Mouse (Mus musculus) stomach, embryonic 16.5 days (tissue): Measurements from ENCODE around the gene Tnni1. TPM values are rescaled to one million over a fixed set of nuclear protein-coding genes. Genes with fewer than 3 reads are reported as not detected.
A peak's percentile ranks its signal among the peaks of the same experiment; 100 is the strongest.

Experiments used
- ATAC-seq: fragments of 200-750 bp; cut with Nextera tagmentation; 2 replicates; pipeline ENCODE4 v1.8.0; 2017; ENCODE audit warnings: moderate number of reproducible peaks, moderate TSS enrichment; ENCODE audit not compliant: insufficient read depth, low FRiP score
- H3K27ac ChIP-seq: fragments of 300-500 bp; sonication (generic); 2 replicates; pipeline ENCODE4 v1.5.1; 2014; ENCODE audit warnings: low read length
- H3K27me3 ChIP-seq: fragments of 300-500 bp; sonication (generic); 2 replicates; pipeline ENCODE4 v1.6.1; 2014; ENCODE audit warnings: low read length, control low read depth, mixed read lengths; ENCODE audit not compliant: control insufficient read depth, insufficient read depth
- H3K36me3 ChIP-seq: fragments of 300-500 bp; sonication (generic); 2 replicates; pipeline ENCODE4 v1.6.1; 2014; ENCODE audit warnings: low read length; ENCODE audit not compliant: control insufficient read depth, insufficient read depth
- H3K4me1 ChIP-seq: fragments of 300-500 bp; sonication (generic); 2 replicates; pipeline ENCODE4 v1.6.1; 2014; ENCODE audit warnings: low read length, control low read depth, mixed read lengths; ENCODE audit not compliant: control insufficient read depth, insufficient read depth
- H3K4me2 ChIP-seq: fragments of 300-500 bp; sonication (generic); 2 replicates; pipeline ENCODE4 v1.6.1; 2014; ENCODE audit warnings: low read depth, low read length, mixed read lengths
- H3K4me3 ChIP-seq: fragments of 300-500 bp; sonication (generic); replicated peaks from 2 replicates; pipeline ENCODE4 v1.5.1; 2014; ENCODE audit warnings: mild to moderate bottlenecking, low read length
- H3K9ac ChIP-seq: fragments of 300-500 bp; sonication (generic); 2 replicates; pipeline ENCODE4 v1.6.1; 2014; ENCODE audit warnings: low read length
- H3K9me3 ChIP-seq: fragments of 300-500 bp; sonication (generic); replicated peaks from 2 replicates; pipeline ENCODE4 v1.6.1; 2016; ENCODE audit warnings: low read length, control low read depth; ENCODE audit not compliant: control insufficient read depth
- WGBS: fragments of 180-500 bp; shearing (Covaris S2); extraction: QIAGEN DNeasy Blood & Tissue Kit; methylation state at CpG from one replicate; pipeline ENCODE4 v1.1.7; 2014; 5-methylcytosine and 5-hydroxymethylcytosine counted together
- polyA plus RNA-seq: library from polyadenylated mRNA; unstranded; fragments of >200 nt; fragmentation: Nextera tagmentation; extraction: Ambion mirVana; gene quantifications from 2 replicates; pipeline ENCODE4 v1.2.1, GENCODE M21; 2015

Tnni1 gene
- polyA plus RNA-seq, 1 experiment from 2014 or later: 84.9 TPM

DNA sequence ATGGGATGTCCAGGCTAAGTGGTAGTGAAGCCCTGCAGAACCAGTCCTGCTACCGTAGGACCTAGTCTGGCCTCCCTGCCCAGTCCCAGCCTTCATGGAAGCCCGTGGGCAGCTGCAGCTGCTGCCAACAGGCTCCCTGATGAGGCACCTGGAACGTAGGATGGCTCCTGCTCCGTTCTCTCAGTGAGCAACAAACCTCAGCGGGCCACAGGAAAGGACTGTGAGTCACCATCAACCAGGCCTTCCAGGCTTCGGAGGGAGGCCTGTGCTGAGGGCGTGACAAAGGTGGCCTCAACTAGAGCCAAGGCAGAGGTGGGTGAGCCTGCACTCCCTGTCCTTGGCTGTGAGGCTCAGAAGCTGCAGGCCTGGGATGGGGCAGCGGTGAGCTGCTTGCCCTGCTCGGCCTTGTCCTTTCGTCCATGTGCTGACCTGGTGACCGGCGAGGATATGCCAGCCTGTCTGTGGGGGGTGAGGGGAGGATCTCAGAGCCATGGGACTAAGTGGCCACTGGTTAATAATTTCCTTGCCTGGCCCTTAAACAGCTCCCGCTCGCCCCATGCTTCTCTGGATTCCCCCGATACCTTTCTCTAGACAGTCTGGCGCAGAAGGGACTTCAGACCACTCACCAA, 41.6 kb downstream of the Tnni1 start:
- Histone ChIP-seq H3K36me3 (no peaks in the 10 kb centered on the region), H3K27ac (peak overlapping the region; percentile 89), H3K9ac (peak overlapping the region; percentile 76), H3K4me2 (peak overlapping the region; percentile 84), H3K27me3 (peaks cover 7% of the 10 kb centered on the region; the same call in 1 of the 2 replicates), H3K9me3 (no peaks in the 10 kb centered on the region), H3K4me3 (peak overlapping the region; percentile 57), H3K4me1 (peaks cover 22% of the 10 kb centered on the region)
- peak; percentile 34; the same call in 1 of the 2 replicates for ATAC-seq
- WGBS: 63% methylated on average over 16 of the region's 16 CpGs

DNA sequence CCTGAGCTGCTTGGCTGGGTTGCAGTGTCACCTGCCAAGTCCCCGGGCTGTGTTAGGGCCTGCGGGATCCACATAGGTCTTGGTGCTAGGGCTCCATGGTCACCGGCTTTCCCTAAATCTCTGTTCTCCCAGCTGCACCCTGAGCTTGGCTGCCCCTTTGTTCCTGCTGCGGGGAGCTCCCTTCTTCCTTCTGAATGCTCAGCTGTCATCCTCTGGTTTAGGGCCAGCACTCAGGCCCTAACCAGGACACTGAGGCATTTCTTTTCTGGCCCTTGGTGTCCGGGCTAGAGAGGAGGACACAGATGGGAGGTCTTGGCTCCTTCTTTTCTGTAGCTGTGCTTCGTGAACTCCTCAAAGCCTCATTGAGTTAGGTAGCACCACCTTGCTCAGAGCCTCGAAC, 42.5 kb downstream of the Tnni1 start:
- Histone ChIP-seq H3K4me2 (peak overlapping the region; percentile 84), H3K9me3 (no peaks in the 10 kb centered on the region), H3K4me1 (peaks cover 22% of the 10 kb centered on the region), H3K27ac (peak overlapping the region; percentile 89), H3K9ac (peak overlapping the region; percentile 66), H3K4me3 (peak overlapping the region; percentile 57), H3K27me3 (peaks cover 7% of the 10 kb centered on the region; the same call in 1 of the 2 replicates), H3K36me3 (no peaks in the 10 kb centered on the region)
- 69% methylated on average over 7 of the region's 7 CpGs for WGBS
- no peak for ATAC-seq

GRCm38 (mm10) chr1:135828918-135829317, 49.7 kb downstream of the Tnni1 start:
- no peak overlapping the region for H3K27ac ChIP-seq
- H3K4me2 ChIP-seq: no peak overlapping the region
- H3K4me1 ChIP-seq: peaks cover 4% of the 10 kb centered on the region; the same call in 1 of the 2 replicates
- H3K9ac ChIP-seq: no peak overlapping the region
- H3K27me3 ChIP-seq: no peaks in the 10 kb centered on the region
- no peak overlapping the region for H3K4me3 ChIP-seq
- no peaks in the 10 kb centered on the region for H3K9me3 ChIP-seq
- WGBS: 14% methylated on average over 1 of the region's 1 CpGs
- H3K36me3 ChIP-seq: no peaks in the 10 kb centered on the region
- ATAC-seq: no peak

DNA sequence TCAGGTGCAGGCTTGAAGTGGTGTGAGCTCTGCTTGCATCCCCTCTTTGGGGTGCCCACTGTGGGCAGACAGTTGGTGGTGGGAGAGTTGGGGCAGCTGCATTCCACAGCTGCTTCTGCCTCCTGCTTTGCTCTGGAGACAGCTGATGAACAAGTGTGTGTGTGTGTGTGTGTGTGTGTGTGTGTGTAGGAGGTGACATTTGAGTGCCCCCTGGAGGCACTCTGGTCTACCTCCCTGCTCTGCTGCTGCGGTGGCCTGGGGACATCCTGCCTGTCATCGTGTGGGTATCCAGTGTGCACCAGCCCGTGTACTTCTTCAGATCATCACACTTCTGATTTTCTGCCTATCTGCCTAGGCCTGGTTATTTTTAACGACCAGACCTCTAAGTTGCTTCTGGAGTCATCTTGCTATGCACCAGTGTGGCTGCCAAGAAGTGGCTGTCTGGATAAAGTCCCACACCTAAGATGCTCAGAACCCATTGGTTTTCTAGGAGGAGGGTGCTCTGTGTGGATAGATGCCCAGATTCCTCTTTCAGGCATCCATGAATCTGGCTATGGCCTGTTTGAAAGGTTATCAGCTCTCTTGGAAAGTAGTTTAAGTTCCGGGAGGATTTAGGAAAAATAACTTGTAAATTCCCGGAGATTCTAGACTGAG, 55.1 kb downstream of the Tnni1 start:
- 68% methylated on average over 6 of the region's 6 CpGs for WGBS
- H3K4me2 ChIP-seq: no peak overlapping the region
- no peak for ATAC-seq
- H3K9ac ChIP-seq: no peak overlapping the region
- no peak overlapping the region for H3K4me3 ChIP-seq
- no peak overlapping the region for H3K27ac ChIP-seq
- H3K36me3 ChIP-seq: no peaks in the 10 kb centered on the region
- no peaks in the 10 kb centered on the region for H3K9me3 ChIP-seq
- peaks cover 15% of the 10 kb centered on the region; the same call in 1 of the 2 replicates for H3K4me1 ChIP-seq
- H3K27me3 ChIP-seq: no peaks in the 10 kb centered on the region

DNA sequence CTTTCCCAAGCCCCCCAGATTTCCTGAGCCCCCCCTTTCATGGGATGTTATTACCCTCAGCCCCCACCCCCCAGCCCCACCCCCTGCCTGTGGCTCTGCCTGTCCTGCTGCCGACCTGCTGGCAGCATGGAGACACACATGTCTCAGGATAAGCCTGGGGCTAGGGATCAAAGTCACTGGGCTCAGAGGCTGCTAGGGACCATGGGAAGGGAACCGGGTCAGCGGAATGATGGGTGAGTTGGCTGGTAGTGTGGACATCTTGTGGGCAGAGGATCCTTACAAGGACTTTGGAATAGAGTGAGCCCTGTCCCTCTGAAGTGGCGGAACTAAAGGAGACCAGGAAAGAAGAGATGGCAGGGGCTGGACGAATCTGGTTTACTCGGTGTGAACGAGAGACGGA, 55.7 kb downstream of the Tnni1 start:
- H3K27me3 ChIP-seq: no peaks in the 10 kb centered on the region
- WGBS: 79% methylated on average over 8 of the region's 8 CpGs
- H3K4me3 ChIP-seq: no peak overlapping the region
- H3K4me2 ChIP-seq: no peak overlapping the region
- H3K9me3 ChIP-seq: no peaks in the 10 kb centered on the region
- ATAC-seq: no peak
- H3K4me1 ChIP-seq: peaks cover 15% of the 10 kb centered on the region; the same call in 1 of the 2 replicates
- no peak overlapping the region for H3K27ac ChIP-seq
- H3K36me3 ChIP-seq: no peaks in the 10 kb centered on the region
- H3K9ac ChIP-seq: no peak overlapping the region

DNA sequence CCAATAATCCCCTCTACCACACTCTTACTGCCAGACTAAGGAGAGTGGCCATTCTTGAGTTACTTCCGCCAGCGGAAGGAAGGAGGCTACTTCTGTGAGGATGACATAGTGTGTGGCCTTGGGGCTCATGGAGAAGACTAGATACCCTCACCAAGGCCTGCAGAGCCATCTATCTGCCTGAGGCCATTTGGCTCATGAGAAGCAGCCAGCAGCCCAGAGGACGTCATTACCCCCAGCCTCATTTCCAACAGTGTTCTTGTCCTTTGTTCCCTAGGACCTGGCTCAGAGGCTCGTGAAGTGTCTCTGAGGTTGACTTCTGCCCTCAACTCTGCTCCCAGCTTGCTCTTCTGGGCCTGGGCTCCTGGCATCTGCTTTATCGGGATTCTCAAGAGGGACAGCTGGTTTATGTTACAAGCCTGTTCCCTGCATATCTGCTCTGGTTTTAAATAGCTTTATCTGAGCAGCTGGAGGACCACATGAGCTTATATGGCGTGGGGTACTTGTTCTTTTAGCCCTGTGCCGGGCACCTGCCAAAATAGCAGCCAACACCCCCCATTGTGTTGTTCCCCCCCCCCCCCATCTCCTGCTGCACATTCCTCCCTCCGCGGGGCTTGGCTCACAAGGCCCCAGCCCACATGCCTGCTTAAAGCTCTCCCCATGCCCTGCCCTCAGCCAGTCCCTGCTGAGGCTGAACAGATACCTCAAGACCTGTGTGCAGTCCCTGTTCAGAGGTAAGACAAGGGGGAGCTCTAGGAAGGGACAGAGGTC, 56.7 kb downstream of the Tnni1 start, which contains the start of gene Tnnt2:
Gene Tnnt2 (plus strand): TSS at position 639 of the 768 bp plus-strand sequence.
- 28% methylated on average over 9 of the region's 9 CpGs for WGBS
- H3K4me2 ChIP-seq: no peak within 1 kb of the TSS
- no peaks in the 10 kb centered on the region for H3K9me3 ChIP-seq
- no peaks in the 10 kb centered on the region for H3K27me3 ChIP-seq
- peak within 1 kb of the TSS; percentile 46; the same call in 1 of the 2 replicates for H3K27ac ChIP-seq
- peak; percentile 23; the same call in 1 of the 2 replicates for ATAC-seq
- H3K9ac ChIP-seq: 0 out of 2 replicates have a peak within 1 kb of the TSS, but pooled peaks have one; percentile 8
- H3K4me1 ChIP-seq: peaks cover 15% of the 10 kb centered on the region; the same call in 1 of the 2 replicates
- no peak within 1 kb of the TSS for H3K4me3 ChIP-seq
- no peaks in the 10 kb centered on the region for H3K36me3 ChIP-seq

- H3K27me3 ChIP-seq: no peaks in the 10 kb centered on the region
- no peak overlapping the region for H3K4me3 ChIP-seq
- no peak overlapping the region for H3K9ac ChIP-seq
- no peaks in the 10 kb centered on the region for H3K36me3 ChIP-seq
- peaks cover 10% of the 10 kb centered on the region; the same call in 1 of the 2 replicates for H3K4me1 ChIP-seq
- no peaks in the 10 kb centered on the region for H3K9me3 ChIP-seq
- 65% methylated on average over 4 of the region's 4 CpGs for WGBS
- no peak overlapping the region for H3K4me2 ChIP-seq
- ATAC-seq: no peak
- H3K27ac ChIP-seq: no peak overlapping the region
These were observed 59.4 kb downstream of the Tnni1 start for GRCm38 (mm10) chr1:135838626-135839025.

DNA sequence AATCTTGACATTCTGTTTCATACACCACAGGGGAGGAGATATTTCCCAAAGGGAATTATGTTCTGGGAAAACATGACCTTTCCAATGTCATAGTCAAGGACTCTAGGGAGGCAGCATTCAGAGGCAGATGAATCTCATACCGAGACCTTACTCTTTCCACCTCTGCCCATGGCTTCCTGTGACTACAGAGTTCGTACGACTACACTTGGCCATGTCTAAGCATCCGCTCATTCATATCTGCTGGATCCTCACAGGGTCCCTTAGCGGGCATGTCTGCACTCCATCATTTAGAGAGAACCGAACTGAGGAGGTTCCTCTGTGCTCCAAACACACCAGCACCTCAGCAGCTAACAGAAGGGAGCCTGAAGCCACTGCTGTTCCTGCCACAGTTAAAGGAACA, 59.8 kb downstream of the Tnni1 start:
- no peaks in the 10 kb centered on the region for H3K36me3 ChIP-seq
- no peak overlapping the region for H3K4me2 ChIP-seq
- no peak overlapping the region for H3K9ac ChIP-seq
- no peak for ATAC-seq
- no peak overlapping the region for H3K27ac ChIP-seq
- peaks cover 10% of the 10 kb centered on the region; the same call in 1 of the 2 replicates for H3K4me1 ChIP-seq
- H3K9me3 ChIP-seq: no peaks in the 10 kb centered on the region
- 86% methylated on average over 6 of the region's 6 CpGs for WGBS
- H3K4me3 ChIP-seq: no peak overlapping the region
- no peaks in the 10 kb centered on the region for H3K27me3 ChIP-seq
